Mouse (Mus musculus) midbrain, embryonic 15.5 days (tissue): Measurements from ENCODE around the gene Crebl2. TPM values are rescaled to one million over a fixed set of nuclear protein-coding genes. Genes with fewer than 3 reads are reported as not detected.
A peak's percentile ranks its signal among the peaks of the same experiment; 100 is the strongest.

Source experiments
- ATAC-seq: fragments of 200-750 bp; cut with Nextera tagmentation; replicated peaks from 2 replicates; pipeline ENCODE4 v1.8.0; 2017; ENCODE audit warnings: moderate TSS enrichment
- H3K27ac ChIP-seq: fragments of 300-500 bp; sonication (generic); 2 replicates; pipeline ENCODE4 v1.5.1; 2015; ENCODE audit warnings: mild to moderate bottlenecking, inconsistent platforms
- H3K27me3 ChIP-seq: fragments of 300-500 bp; sonication (generic); replicated peaks from 2 replicates; pipeline ENCODE4 v1.6.1; 2015; ENCODE audit warnings: inconsistent platforms
- H3K36me3 ChIP-seq: fragments of 300-500 bp; sonication (generic); replicated peaks from 2 replicates; pipeline ENCODE4 v1.6.1; 2015; ENCODE audit warnings: inconsistent platforms
- H3K4me1 ChIP-seq: fragments of 300-500 bp; sonication (generic); 2 replicates; pipeline ENCODE4 v1.6.1; 2015; ENCODE audit warnings: inconsistent platforms
- H3K4me2 ChIP-seq: fragments of 300-500 bp; sonication (generic); 2 replicates; pipeline ENCODE4 v1.6.1; 2015; ENCODE audit warnings: inconsistent platforms, mild to moderate bottlenecking, moderate library complexity
- H3K4me3 ChIP-seq: fragments of 300-500 bp; sonication (generic); 2 replicates; pipeline ENCODE4 v1.5.1; 2015; ENCODE audit warnings: mild to moderate bottlenecking, inconsistent platforms
- H3K9ac ChIP-seq: fragments of 300-500 bp; sonication (generic); 2 replicates; pipeline ENCODE4 v1.6.1; 2015; ENCODE audit warnings: mild to moderate bottlenecking, inconsistent platforms
- H3K9me3 ChIP-seq: fragments of 300-500 bp; sonication (generic); 2 replicates; pipeline ENCODE4 v1.6.1; 2016; ENCODE audit warnings: inconsistent platforms
- WGBS: fragments of 180-500 bp; shearing (Covaris S2); methylation state at CpG from one replicate; pipeline ENCODE4 v1.1.7; 2015; ENCODE audit warnings: mixed read lengths; 5-methylcytosine and 5-hydroxymethylcytosine counted together
- polyA plus RNA-seq: library from polyadenylated mRNA; unstranded; fragments of >200 nt; fragmentation: Nextera tagmentation; extraction: Ambion mirVana; gene quantifications from 2 replicates; pipeline ENCODE4 v1.2.1, GENCODE M21; 2015

The Crebl2 gene
- polyA plus RNA-seq, 1 experiment from 2014 or later = 5.6 TPM

- under 1% methylated on average over 51 of the region's 51 CpGs for WGBS
Measured at GRCm38 (mm10) chr6:134898095-134898965, 68.4 kb downstream of the Crebl2 start, which contains the start of gene Gpr19. TSS of gene Gpr19 (minus strand) at chr6:134898578.

GRCm38 (mm10) chr6:134903368-134903767 lies 73.4 kb downstream of the Crebl2 start:
- Histone ChIP-seq H3K27ac (no peak overlapping the region), H3K4me3 (no peak overlapping the region), H3K36me3 (no peaks in the 10 kb centered on the region), H3K4me1 (no peaks in the 10 kb centered on the region; the same call in none of the 2 replicates), H3K4me2 (no peak overlapping the region), H3K9ac (no peak overlapping the region), H3K9me3 (no peaks in the 10 kb centered on the region), H3K27me3 (no peaks in the 10 kb centered on the region)
- WGBS = 92% methylated on average over 4 of the region's 4 CpGs
- ATAC-seq = no peak

More at GRCm38 (mm10) chr6:134898095-134898965, 68.4 kb downstream of the Crebl2 start, which contains the start of gene Gpr19:
- Histone ChIP-seq H3K4me2 (peak within 1 kb of the TSS; percentile 85), H3K9ac (peak within 1 kb of the TSS; percentile 64), H3K4me3 (peak within 1 kb of the TSS; percentile 47), H3K27ac (peak within 1 kb of the TSS; percentile 98), H3K9me3 (no peaks in the 10 kb centered on the region), H3K27me3 (no peaks in the 10 kb centered on the region), H3K4me1 (peaks cover 8% of the 10 kb centered on the region), H3K36me3 (no peaks in the 10 kb centered on the region)
- ATAC-seq = peak; percentile 95

- Histone ChIP-seq H3K9ac (no peak overlapping the region), H3K36me3 (no peaks in the 10 kb centered on the region), H3K4me2 (no peak overlapping the region), H3K9me3 (no peaks in the 10 kb centered on the region), H3K4me1 (no peaks in the 10 kb centered on the region; the same call in none of the 2 replicates), H3K4me3 (no peak overlapping the region), H3K27ac (no peak overlapping the region), H3K27me3 (no peaks in the 10 kb centered on the region)
- WGBS = 96% methylated on average over 10 of the region's 10 CpGs
- no peak for ATAC-seq
Measured at GRCm38 (mm10) chr6:134903891-134904884, 74.2 kb downstream of the Crebl2 start.

DNA sequence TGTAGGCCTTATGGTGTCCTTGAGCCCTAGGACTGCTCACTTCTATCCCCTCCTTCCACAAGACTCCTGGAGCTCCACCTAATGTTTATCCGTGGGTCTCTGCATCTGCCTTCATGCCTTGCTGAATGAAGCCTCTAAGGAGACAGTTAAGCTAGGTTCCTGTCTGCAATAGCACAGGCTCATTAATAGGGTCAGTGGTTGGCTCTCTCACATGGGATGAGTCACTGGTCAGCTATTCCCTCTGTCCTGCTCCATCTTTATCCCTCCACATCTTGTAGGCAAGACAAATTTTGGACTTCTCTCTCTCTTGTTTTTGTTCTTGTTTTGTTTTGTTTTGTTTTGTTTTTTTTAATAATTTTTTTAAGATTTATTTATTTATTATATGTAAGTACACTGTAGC lies 75.9 kb downstream of the Crebl2 start:
- no peaks in the 10 kb centered on the region for H3K4me1 ChIP-seq
- H3K4me2 ChIP-seq = no peak overlapping the region
- H3K9ac ChIP-seq = no peak overlapping the region
- H3K4me3 ChIP-seq = no peak overlapping the region
- no peak overlapping the region for H3K27ac ChIP-seq
- H3K9me3 ChIP-seq = no peaks in the 10 kb centered on the region
- no peak for ATAC-seq
- 87% methylated on average over 1 of the region's 1 CpGs for WGBS
- no peaks in the 10 kb centered on the region for H3K36me3 ChIP-seq
- H3K27me3 ChIP-seq = no peaks in the 10 kb centered on the region

Other genes with a start within 250 kb of the Crebl2 start
- 1.1 TPM in 2 replicates for gene Mansc1, start 197.7 kb upstream of the Crebl2 start, polyA plus RNA-seq
- gene Borcs5, start 190.6 kb upstream of the Crebl2 start, polyA plus RNA-seq = 48.6 and 49.7 TPM in 2 replicates
- 4.4 and 5.4 TPM in 2 replicates for gene Dusp16, start 37.5 kb upstream of the Crebl2 start, polyA plus RNA-seq
- 40.1 and 44.0 TPM in 2 replicates for gene Gpr19, start 68.4 kb downstream of the Crebl2 start, polyA plus RNA-seq
- gene Cdkn1b, start 90.2 kb downstream of the Crebl2 start, polyA plus RNA-seq = 24.4 and 25.3 TPM in 2 replicates
- 3.9 and 4.4 TPM in 2 replicates for gene Apold1, start 151.6 kb downstream of the Crebl2 start, polyA plus RNA-seq
- 76.2 and 77.9 TPM in 2 replicates for gene Ddx47, start 181.5 kb downstream of the Crebl2 start, polyA plus RNA-seq
- 0.40 and 0.65 TPM in 2 replicates for gene Gprc5a, start 235.5 kb downstream of the Crebl2 start, polyA plus RNA-seq